Mouse (Mus musculus) cerebellum, adult 2 months (tissue): ENCODE measurements at regions not wholly inside any gene's neighbourhood (a gene's known extent, or its start where the extent isn't known, plus 50 kb on each side); places are given as distances from the start of the nearest gene placed in this dataset.
A peak's percentile ranks its signal among the peaks of the same experiment; 100 is the strongest.
"Not testable (repeated sequence)": the region's sequence is repeated elsewhere in the genome, so short reads cannot be mapped to it uniquely, and the experiment has no call there.

Source experiments
- DNase-seq, 2 experiments: peaks; one replicate each; pipeline ENCODE4 v3.0.0; 2021
- H3K27ac ChIP-seq: fragments of 200-500 bp; 2 replicates; pipeline ENCODE4 v1.5.1; 2012; ENCODE audit warnings: low read length, control low read depth, inconsistent platforms; ENCODE audit not compliant: insufficient read depth
- H3K27me3 ChIP-seq: fragments of 200-500 bp; 2 replicates; pipeline ENCODE4 v1.6.1; 2012; ENCODE audit warnings: inconsistent platforms, mild to moderate bottlenecking, low read length, moderate library complexity; ENCODE audit not compliant: control insufficient read depth, insufficient read depth
- H3K4me1 ChIP-seq: fragments of 200-500 bp; 2 replicates; pipeline ENCODE4 v1.6.1; 2011; ENCODE audit warnings: low read length; ENCODE audit not compliant: control insufficient read depth, insufficient read depth
- H3K4me3 ChIP-seq: fragments of 200-500 bp; replicated peaks from 2 replicates; pipeline ENCODE3; 2011; ENCODE audit warnings: mild to moderate bottlenecking, low read depth, low read length, control low read depth; ENCODE audit not compliant: insufficient read depth
- CTCF ChIP-seq: fragments of 200-500 bp; IDR thresholded peaks from 2 replicates; pipeline ENCODE4 v1.5.1; 2011; ENCODE audit warnings: low read depth, mild to moderate bottlenecking, control low read depth, low read length, moderate library complexity, borderline replicate concordance; ENCODE audit not compliant: insufficient read depth
- POLR2A ChIP-seq: fragments of 200-500 bp; IDR thresholded peaks from 2 replicates; pipeline ENCODE4 v1.6.1; 2011; ENCODE audit warnings: low read length, control low read depth, borderline replicate concordance; ENCODE audit not compliant: insufficient read depth
- WGBS: fragments of 180-500 bp; shearing (Covaris S2); methylation state at CpG from one replicate; pipeline ENCODE4 v1.1.7; 2018; 5-methylcytosine and 5-hydroxymethylcytosine counted together

- H3K27me3 ChIP-seq: no peaks in the 10 kb centered on the region
- H3K4me3 ChIP-seq: no peak overlapping the region
- no peak for TF ChIP-seq CTCF
- TF ChIP-seq POLR2A: no peak
- H3K4me1 ChIP-seq: no peaks in the 10 kb centered on the region
- 31% methylated on average over 13 of the region's 13 CpGs for WGBS
- DNase-seq: peak; percentile 53 to 75
- no peak overlapping the region for H3K27ac ChIP-seq
Observed at GRCm38 (mm10) chr8:88064414-88065110, 54.0 kb upstream of the Cnep1r1 start.

- H3K27me3 ChIP-seq, H3K4me3 ChIP-seq: not testable (repeated sequence)
- WGBS: 12% methylated on average over 1 of the region's 1 CpGs
Observed at GRCm38 (mm10) chr8:88059107-88059506, 59.5 kb upstream of the Cnep1r1 start.

GRCm38 (mm10) chr8:88057686-88058234 lies 60.8 kb upstream of the Cnep1r1 start:
- H3K27ac ChIP-seq: no peak overlapping the region
- H3K27me3 ChIP-seq: no peaks in the 10 kb centered on the region
- TF ChIP-seq CTCF (no peak), POLR2A (no peak)
- 47% methylated on average over 7 of the region's 7 CpGs for WGBS
- no peak for DNase-seq
- no peak overlapping the region for H3K4me3 ChIP-seq
- H3K4me1 ChIP-seq: no peaks in the 10 kb centered on the region

More at GRCm38 (mm10) chr8:88059107-88059506, 59.5 kb upstream of the Cnep1r1 start:
- not testable (repeated sequence) for DNase-seq, H3K4me1 ChIP-seq, H3K27ac ChIP-seq

GRCm38 (mm10) chr8:88050651-88051050 lies 67.9 kb upstream of the Cnep1r1 start:
- TF ChIP-seq CTCF (no peak), POLR2A (no peak)
- H3K27me3 ChIP-seq: no peaks in the 10 kb centered on the region
- DNase-seq: no peak
- H3K4me3 ChIP-seq: no peak overlapping the region
- WGBS: 94% methylated on average over 10 of the region's 10 CpGs
- no peak overlapping the region for H3K27ac ChIP-seq
- peaks cover 9% of the 10 kb centered on the region; the same call in 1 of the 2 replicates for H3K4me1 ChIP-seq

GRCm38 (mm10) chr8:88049091-88049490 lies 69.5 kb upstream of the Cnep1r1 start:
- DNase-seq: peak; percentile 68 to 77
- 20% methylated on average over 5 of the region's 5 CpGs for WGBS
- TF ChIP-seq POLR2A: no peak
- TF ChIP-seq CTCF: no peak
- Histone ChIP-seq H3K27ac (no peak overlapping the region), H3K27me3 (no peaks in the 10 kb centered on the region), H3K4me1 (peaks cover 9% of the 10 kb centered on the region; the same call in 1 of the 2 replicates), H3K4me3 (no peak overlapping the region)

GRCm38 (mm10) chr8:88045995-88046394 lies 72.6 kb upstream of the Cnep1r1 start:
- H3K4me1 ChIP-seq: peaks cover 9% of the 10 kb centered on the region; the same call in 1 of the 2 replicates
- H3K27me3 ChIP-seq: no peaks in the 10 kb centered on the region
- no peak overlapping the region for H3K27ac ChIP-seq
- 90% methylated on average over 4 of the region's 4 CpGs for WGBS
- DNase-seq: no peak
- H3K4me3 ChIP-seq: no peak overlapping the region
- TF ChIP-seq CTCF: no peak
- no peak for TF ChIP-seq POLR2A

- Histone ChIP-seq H3K27me3 (no peaks in the 10 kb centered on the region), H3K4me1 (no peaks in the 10 kb centered on the region), H3K27ac (no peak overlapping the region), H3K4me3 (no peak overlapping the region)
- DNase-seq: no peak
- TF ChIP-seq POLR2A: no peak
- no peak for TF ChIP-seq CTCF
- WGBS: 36% methylated on average over 6 of the region's 6 CpGs
Observed at GRCm38 (mm10) chr8:88039286-88039685, 79.3 kb upstream of the Cnep1r1 start.

- Histone ChIP-seq H3K27ac (no peak overlapping the region), H3K27me3 (no peaks in the 10 kb centered on the region), H3K4me1 (no peaks in the 10 kb centered on the region), H3K4me3 (no peak overlapping the region)
- 91% methylated on average over 2 of the region's 2 CpGs for WGBS
- no peak for DNase-seq
- no peak for TF ChIP-seq POLR2A
- no peak for TF ChIP-seq CTCF
Observed at GRCm38 (mm10) chr8:88037994-88038393, 78.6 kb upstream of the Zfp423 start.
